Mouse (Mus musculus) thymus, postnatal 25 days (tissue): ENCODE measurements at regions not wholly inside any gene's neighbourhood (a gene's known extent, or its start where the extent isn't known, plus 50 kb on each side); places are given as distances from the start of the nearest gene placed in this dataset.
"Not testable (repeated sequence)": the region's sequence is repeated elsewhere in the genome, so short reads cannot be mapped to it uniquely, and the experiment has no call there.

Experiments
- DNase-seq: peaks from one replicate; pipeline ENCODE4 v3.0.0; 2022

GRCm38 (mm10) chr5:148820476-148820875, 108.6 kb downstream of the Katnal1 start:
- DNase-seq = peak; percentile 33

- DNase-seq = no peak
Measured at GRCm38 (mm10) chr5:148819423-148819822, 109.7 kb downstream of the Katnal1 start.

- DNase-seq = no peak
Measured at GRCm38 (mm10) chr5:148818746-148819145, 110.4 kb downstream of the Katnal1 start.

GRCm38 (mm10) chr5:148812840-148813239, 116.3 kb downstream of the Katnal1 start:
- DNase-seq = no peak

GRCm38 (mm10) chr5:148812016-148812415, 117.1 kb downstream of the Katnal1 start:
- peak; percentile 74 for DNase-seq

GRCm38 (mm10) chr5:148809485-148809884, 119.6 kb downstream of the Katnal1 start:
- DNase-seq = no peak

GRCm38 (mm10) chr5:148809055-148809454, 120.1 kb downstream of the Katnal1 start:
- DNase-seq = no peak

- peak; percentile 34 for DNase-seq
Measured at GRCm38 (mm10) chr5:148808426-148808825, 120.7 kb downstream of the Katnal1 start.

- DNase-seq = no peak
Measured at GRCm38 (mm10) chr5:148807612-148808011, 121.5 kb downstream of the Katnal1 start.

- no peak for DNase-seq
Measured at GRCm38 (mm10) chr5:148805030-148805429, 124.1 kb downstream of the Katnal1 start.

GRCm38 (mm10) chr5:148803772-148804171, 125.3 kb downstream of the Katnal1 start:
- DNase-seq = no peak

- no peak for DNase-seq
Measured at GRCm38 (mm10) chr5:148802720-148803119, 126.4 kb downstream of the Katnal1 start.

GRCm38 (mm10) chr5:148798541-148798940, 130.6 kb downstream of the Katnal1 start:
- DNase-seq = no peak

GRCm38 (mm10) chr5:148796072-148796471, 133.0 kb downstream of the Katnal1 start:
- DNase-seq = no peak

- peak; percentile 69 for DNase-seq
Measured at GRCm38 (mm10) chr5:148794465-148794864, 134.7 kb downstream of the Katnal1 start.

GRCm38 (mm10) chr5:148792736-148793440, 136.2 kb downstream of the Katnal1 start:
- peak; percentile 84 for DNase-seq

- no peak for DNase-seq
Measured at GRCm38 (mm10) chr5:148791651-148792050, 137.5 kb downstream of the Katnal1 start.

- DNase-seq = not testable (repeated sequence)
Measured at GRCm38 (mm10) chr5:148790343-148790742, 138.8 kb downstream of the Katnal1 start.

GRCm38 (mm10) chr5:148789823-148790222, 139.3 kb downstream of the Katnal1 start:
- DNase-seq = no peak

- no peak for DNase-seq
Measured at GRCm38 (mm10) chr5:148789147-148789566, 140.0 kb downstream of the Katnal1 start.

- no peak for DNase-seq
Measured at GRCm38 (mm10) chr5:148788690-148789089, 140.4 kb downstream of the Katnal1 start.

GRCm38 (mm10) chr5:148787270-148787669, 141.8 kb downstream of the Katnal1 start:
- DNase-seq = no peak

- not testable (repeated sequence) for DNase-seq
Measured at GRCm38 (mm10) chr5:148781076-148781475, 148.0 kb downstream of the Katnal1 start.

- no peak for DNase-seq
Measured at GRCm38 (mm10) chr5:148776796-148777659, 152.1 kb downstream of the Katnal1 start.
